Mouse (Mus musculus) cerebellum, adult 2 months (tissue): ENCODE measurements around the gene Mmp24. TPM values are rescaled to one million over a fixed set of nuclear protein-coding genes. Genes with fewer than 3 reads are reported as not detected.
A peak's percentile ranks its signal among the peaks of the same experiment; 100 is the strongest.

Source experiments
- DNase-seq, 2 experiments: peaks; one replicate each; pipeline ENCODE4 v3.0.0; 2021
- H3K27ac ChIP-seq: fragments of 200-500 bp; 2 replicates; pipeline ENCODE4 v1.5.1; 2012; ENCODE audit warnings: low read length, control low read depth, inconsistent platforms; ENCODE audit not compliant: insufficient read depth
- H3K27me3 ChIP-seq: fragments of 200-500 bp; 2 replicates; pipeline ENCODE4 v1.6.1; 2012; ENCODE audit warnings: inconsistent platforms, mild to moderate bottlenecking, low read length, moderate library complexity; ENCODE audit not compliant: control insufficient read depth, insufficient read depth
- H3K4me1 ChIP-seq: fragments of 200-500 bp; 2 replicates; pipeline ENCODE4 v1.6.1; 2011; ENCODE audit warnings: low read length; ENCODE audit not compliant: control insufficient read depth, insufficient read depth
- H3K4me3 ChIP-seq: fragments of 200-500 bp; replicated peaks from 2 replicates; pipeline ENCODE3; 2011; ENCODE audit warnings: mild to moderate bottlenecking, low read depth, low read length, control low read depth; ENCODE audit not compliant: insufficient read depth
- CTCF ChIP-seq: fragments of 200-500 bp; IDR thresholded peaks from 2 replicates; pipeline ENCODE4 v1.5.1; 2011; ENCODE audit warnings: low read depth, mild to moderate bottlenecking, control low read depth, low read length, moderate library complexity, borderline replicate concordance; ENCODE audit not compliant: insufficient read depth
- POLR2A ChIP-seq: fragments of 200-500 bp; IDR thresholded peaks from 2 replicates; pipeline ENCODE4 v1.6.1; 2011; ENCODE audit warnings: low read length, control low read depth, borderline replicate concordance; ENCODE audit not compliant: insufficient read depth
- WGBS: fragments of 180-500 bp; shearing (Covaris S2); methylation state at CpG from one replicate; pipeline ENCODE4 v1.1.7; 2018; 5-methylcytosine and 5-hydroxymethylcytosine counted together
- polyA plus RNA-seq: library from polyadenylated mRNA; depleted of rRNA; stranded (reverse); fragments of >200 nt; gene quantifications from 2 replicates; pipeline ENCODE4 v1.2.3, GENCODE M21; 2012

Gene Mmp24
- polyA plus RNA-seq, 1 experiment, result 153 TPM

DNA sequence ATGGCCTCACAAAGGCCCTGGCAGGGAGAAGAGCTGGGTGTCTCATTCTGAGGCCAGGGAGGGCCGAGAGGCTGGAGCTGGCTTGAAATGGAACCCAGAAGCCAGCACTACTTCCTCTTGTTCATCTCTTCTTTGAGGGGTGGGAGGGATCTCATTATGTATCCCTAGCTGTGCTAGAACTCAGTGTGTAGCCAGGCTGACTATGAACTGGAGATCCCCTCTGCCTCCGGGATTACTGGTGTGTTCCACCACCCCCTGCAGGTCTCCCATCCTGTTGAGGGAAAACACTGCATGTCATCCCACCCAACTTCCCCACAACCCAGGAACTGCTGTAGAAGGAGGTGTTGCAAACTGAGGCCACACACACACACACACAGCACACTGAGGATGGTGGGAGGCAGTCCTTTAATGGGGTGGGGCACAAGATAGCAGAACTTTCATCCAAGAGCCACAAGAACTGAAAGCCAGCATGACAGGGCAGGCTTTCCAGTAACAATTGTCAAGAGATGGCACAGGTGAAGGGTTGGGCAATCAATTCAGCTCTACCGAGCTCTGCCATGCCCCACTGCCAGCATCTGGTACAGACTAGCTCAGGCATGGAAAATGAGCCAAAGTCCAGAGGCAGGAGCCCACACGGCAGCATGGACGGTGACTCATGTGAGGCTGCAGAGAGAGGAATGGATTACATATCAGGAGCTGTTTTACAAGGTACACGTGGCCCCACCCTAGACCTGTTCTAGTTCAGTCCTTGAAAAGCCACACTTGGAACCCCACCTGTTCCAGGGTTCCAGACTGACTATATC, 44.5 kb downstream of the Mmp24 start:
- WGBS, result 18% methylated on average over 6 of the region's 6 CpGs
- peak overlapping the region; percentile 39 for H3K4me3 ChIP-seq
- DNase-seq, result peak in 1 of 2 experiments; percentile 46
- TF ChIP-seq POLR2A (no peak), CTCF (0 out of 2 replicates have a peak, but pooled peaks have one; percentile 1)
- H3K27me3 ChIP-seq, result no peaks in the 10 kb centered on the region
- H3K27ac ChIP-seq, result peak overlapping the region; percentile 85
- peaks cover 37% of the 10 kb centered on the region for H3K4me1 ChIP-seq

DNA sequence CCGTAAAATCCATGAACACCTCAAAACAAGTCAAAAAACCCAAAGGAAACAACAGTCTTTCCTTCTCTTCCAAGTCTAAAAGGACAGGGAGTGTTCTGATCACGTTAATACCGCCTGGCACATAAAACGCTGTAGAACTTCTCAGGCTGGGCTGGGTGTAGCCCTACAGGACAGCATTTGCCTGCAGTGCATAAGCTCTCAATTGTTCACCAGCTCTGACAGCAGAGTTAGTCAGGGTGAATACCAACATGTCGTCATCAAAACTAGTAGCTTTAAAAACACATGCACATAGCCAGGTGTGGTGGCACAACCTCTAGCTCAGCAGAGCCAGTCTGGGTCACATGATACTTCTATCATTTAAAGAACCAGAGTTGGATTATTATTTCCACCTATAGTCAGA, 45.6 kb downstream of the Mmp24 start:
- no peak for TF ChIP-seq CTCF
- no peak for TF ChIP-seq POLR2A
- Histone ChIP-seq H3K27me3 (no peaks in the 10 kb centered on the region), H3K4me3 (no peak overlapping the region), H3K4me1 (peaks cover 30% of the 10 kb centered on the region), H3K27ac (no peak overlapping the region)
- no peak for DNase-seq
- 76% methylated on average over 5 of the region's 5 CpGs for WGBS

DNA sequence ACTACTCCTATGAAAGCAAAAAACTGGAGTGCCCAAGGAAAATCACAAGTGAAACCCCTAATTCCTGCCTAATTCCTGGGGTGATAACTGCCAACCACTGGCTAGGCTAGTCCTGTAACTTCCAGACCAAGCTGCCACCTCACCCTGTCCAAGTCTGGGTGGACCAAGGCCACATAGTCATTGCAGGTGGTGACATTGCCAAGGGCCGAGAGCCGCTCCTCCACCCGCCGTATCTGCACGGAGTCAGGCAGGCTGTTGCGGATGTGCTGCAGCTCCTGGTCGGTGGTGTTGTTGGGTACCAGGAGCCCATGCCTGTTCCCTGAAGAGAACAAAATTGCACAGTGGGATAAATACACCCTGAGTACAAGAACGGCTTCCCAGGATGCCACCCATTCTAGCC, 48.6 kb downstream of the Mmp24 start:
- Histone ChIP-seq H3K27me3 (no peaks in the 10 kb centered on the region), H3K27ac (no peak overlapping the region), H3K4me3 (no peak overlapping the region), H3K4me1 (peaks cover 4% of the 10 kb centered on the region; the same call in 1 of the 2 replicates)
- DNase-seq, result peak in 1 of 2 experiments; percentile 25
- WGBS, result 90% methylated on average over 8 of the region's 8 CpGs
- TF ChIP-seq CTCF (no peak), POLR2A (no peak)

DNA sequence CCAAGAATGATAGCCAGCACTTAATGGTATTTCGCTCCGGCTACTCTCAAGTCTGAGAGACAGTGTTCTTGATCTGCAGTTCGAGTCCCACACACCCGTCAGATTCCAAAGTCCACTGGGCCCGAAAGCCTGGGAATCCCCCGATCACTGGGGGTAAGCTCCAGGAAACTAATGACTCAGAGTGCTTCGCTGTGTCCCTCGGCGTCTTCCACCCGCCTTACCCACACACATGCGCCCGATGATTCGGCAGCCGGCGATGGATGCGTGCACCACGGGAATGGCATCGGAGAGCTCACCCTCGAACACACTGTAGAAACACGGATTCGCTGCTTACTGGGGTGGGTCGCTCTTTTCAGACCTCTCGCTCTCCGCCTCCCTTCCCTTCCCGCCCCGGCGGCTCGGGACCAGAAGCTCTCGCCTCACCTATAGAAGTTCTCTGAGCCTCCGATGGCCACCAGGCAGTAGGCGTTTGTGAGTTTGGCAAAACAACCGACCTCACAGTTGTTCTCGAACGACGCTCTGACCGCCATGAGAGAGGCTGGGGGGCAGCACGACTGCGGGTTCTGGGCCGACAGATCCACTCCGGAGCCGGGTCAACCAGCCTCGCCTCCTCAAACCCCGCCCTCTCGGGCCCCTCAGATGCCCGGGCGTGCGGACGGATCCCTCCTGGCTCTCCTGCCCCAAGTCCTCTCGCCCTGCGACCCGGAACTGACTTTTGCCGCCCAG, 50.9 kb downstream of the Mmp24 start:
- TF ChIP-seq CTCF (no peak), POLR2A (no peak)
- H3K27me3 ChIP-seq, result no peaks in the 10 kb centered on the region
- H3K27ac ChIP-seq, result no peak overlapping the region
- no peaks in the 10 kb centered on the region for H3K4me1 ChIP-seq
- WGBS, result 1% methylated on average over 52 of the region's 52 CpGs
- peak overlapping the region; percentile 66 for H3K4me3 ChIP-seq
- peak in 1 of 2 experiments; percentile 16 for DNase-seq

DNA sequence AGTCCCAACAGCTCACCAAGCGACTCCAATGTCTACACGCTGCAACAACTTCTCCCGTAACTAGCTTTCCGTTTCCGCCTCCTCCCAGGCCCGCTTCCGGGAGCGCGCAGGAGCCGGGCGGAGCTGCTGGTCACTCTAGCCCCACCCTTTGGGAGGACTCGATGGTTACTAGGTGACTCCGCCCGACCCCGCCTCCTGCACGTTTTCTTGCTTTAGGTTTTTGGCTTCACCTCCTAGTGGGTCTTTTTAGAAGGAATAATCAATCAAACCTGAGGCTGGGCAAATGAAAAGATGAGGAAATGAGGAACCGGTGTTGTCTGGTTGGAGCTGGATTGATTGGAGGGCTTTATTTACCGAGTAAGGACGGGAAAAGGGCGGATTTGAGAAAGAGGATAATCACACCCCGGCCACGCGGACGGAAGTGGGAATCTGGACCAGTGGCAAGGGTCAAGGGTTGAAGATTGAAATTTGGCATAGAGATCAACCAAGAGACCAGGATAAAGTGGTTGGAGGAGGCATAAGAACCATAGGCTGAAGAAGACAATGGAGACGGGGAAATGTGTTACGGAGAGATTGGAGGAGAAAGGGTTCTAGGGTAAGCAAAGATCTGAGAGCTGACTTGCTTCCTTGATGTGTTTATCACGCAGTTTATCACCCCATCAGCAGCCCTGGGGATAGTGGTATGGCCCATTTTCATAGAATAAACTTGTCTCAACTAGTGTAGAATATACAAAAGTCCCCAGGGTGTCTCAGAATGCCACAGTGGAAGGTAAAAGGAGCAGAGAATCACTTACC, 51.7 kb downstream of the Mmp24 start, which contains the start of gene Eif6:
TSS of gene Eif6 (minus strand) at position 296 of the 795 bp plus-strand sequence.
- WGBS, result 2% methylated on average over 27 of the region's 27 CpGs
- peak within 1 kb of the TSS; percentile 66 for H3K4me3 ChIP-seq
- no peaks in the 10 kb centered on the region for H3K27me3 ChIP-seq
- H3K27ac ChIP-seq, result peak within 1 kb of the TSS; percentile 45; the same call in 1 of the 2 replicates
- DNase-seq, result peak; percentile 82 to 87
- no peaks in the 10 kb centered on the region for H3K4me1 ChIP-seq
- TF ChIP-seq POLR2A, result peak; percentile 54; the same call in 1 of the 2 replicates
- no peak for TF ChIP-seq CTCF

DNA sequence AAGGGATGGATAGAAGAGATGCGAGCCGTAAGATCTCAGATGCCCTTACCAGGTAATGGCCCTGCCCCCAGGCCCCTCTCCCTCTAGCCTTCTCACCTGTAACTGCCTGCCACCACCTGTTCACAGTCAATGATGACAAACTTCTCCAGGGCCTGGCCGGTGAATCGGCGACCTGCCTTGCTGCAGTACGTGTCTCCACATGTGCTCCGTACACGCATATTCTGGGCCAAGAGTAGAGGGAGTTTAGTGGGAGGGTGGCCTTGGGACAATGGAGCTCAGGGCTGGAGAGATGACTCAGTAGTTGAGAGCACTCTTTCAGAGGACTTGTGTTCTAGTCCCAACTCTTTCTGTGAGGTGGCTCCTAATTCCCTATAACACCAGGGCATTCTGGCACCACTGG, 55.7 kb downstream of the Mmp24 start:
- H3K27ac ChIP-seq, result no peak overlapping the region
- TF ChIP-seq CTCF, result no peak
- TF ChIP-seq POLR2A, result no peak
- no peak overlapping the region for H3K4me3 ChIP-seq
- WGBS, result 91% methylated on average over 8 of the region's 8 CpGs
- no peaks in the 10 kb centered on the region for H3K27me3 ChIP-seq
- DNase-seq, result no peak
- no peaks in the 10 kb centered on the region for H3K4me1 ChIP-seq

DNA sequence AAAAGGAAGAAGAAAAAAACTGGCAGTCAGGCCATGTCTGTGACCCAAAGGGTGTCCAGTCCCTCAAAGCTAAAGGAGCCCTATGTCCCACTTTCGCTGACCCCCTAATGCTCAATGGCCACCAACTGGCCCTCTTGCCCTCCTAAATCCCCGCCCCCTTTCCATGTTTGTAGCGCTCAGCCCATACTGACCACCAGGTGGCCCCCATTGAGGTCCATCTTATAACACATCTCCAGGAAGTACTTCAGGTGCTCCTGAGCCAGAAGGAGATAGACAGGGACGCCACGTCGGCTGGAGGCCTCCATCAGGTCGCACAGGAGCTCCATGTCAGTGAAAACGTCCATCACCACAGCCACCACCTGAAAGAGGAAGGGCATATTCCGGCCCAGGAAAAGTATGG, 56.2 kb downstream of the Mmp24 start:
- WGBS, result 63% methylated on average over 9 of the region's 9 CpGs
- DNase-seq, result no peak
- TF ChIP-seq POLR2A (no peak), CTCF (no peak)
- Histone ChIP-seq H3K27ac (no peak overlapping the region), H3K27me3 (no peaks in the 10 kb centered on the region), H3K4me1 (no peaks in the 10 kb centered on the region), H3K4me3 (no peak overlapping the region)
